Comparison of ENCODE assay signal across 10 mouse cellular contexts in the genomic region with DNA sequence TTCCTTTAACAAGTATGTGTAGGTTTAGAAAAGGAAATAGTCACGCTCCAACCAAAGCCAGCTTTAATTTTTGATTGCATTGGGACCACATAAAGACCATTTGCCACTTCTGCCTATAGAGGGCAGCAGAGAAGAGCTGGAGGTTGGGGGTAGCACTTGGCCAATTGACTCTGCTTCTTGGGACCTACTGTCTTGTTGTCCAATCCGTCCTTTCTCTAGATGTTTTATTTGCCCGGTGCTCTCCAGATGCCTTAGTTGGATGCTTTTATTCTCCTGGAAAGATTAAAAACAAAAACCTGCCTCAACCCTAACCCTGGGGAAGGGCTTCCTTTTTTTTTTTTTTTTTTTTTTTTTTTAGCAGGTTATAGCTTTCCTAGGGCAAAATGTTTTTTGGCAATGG. TPM values are rescaled to one million over a fixed set of nuclear protein-coding genes. Genes with fewer than 3 reads are reported as not detected.
A peak's percentile ranks its signal among the peaks of the same experiment; 100 is the strongest.
DNase-seq lines count a peak whose midpoint lies in the region; ATAC-seq and TF ChIP-seq lines count a peak whose summit lies in the region.
"Had no signal": no experiment of that assay in that cellular context is flagged by ENCODE, and none has a peak within 500 bp of the region (broad histone marks: within the 10 kb centered on the region; RNA-seq: fewer than 3 reads in every experiment).

No protein-coding gene starts in this region.

- ATAC-seq in lung, embryonic 14.5 days (ENCODE audit: insufficient read depth) = no peak

- H3K36me3 ChIP-seq in lung, embryonic 14.5 days (ENCODE audit: insufficient read depth) = no peaks in the 10 kb centered on the region
- H3K36me3 ChIP-seq: embryonic facial prominence, embryonic 15.5 days had no signal

- no peak overlapping the region for H3K4me3 ChIP-seq in lung, embryonic 14.5 days (ENCODE audit: low read depth, low read length)
- H3K4me3 ChIP-seq: embryonic facial prominence, embryonic 15.5 days had no signal

- no peak overlapping the region for H3K4me2 ChIP-seq in lung, embryonic 14.5 days
- H3K4me2 ChIP-seq: embryonic facial prominence, embryonic 15.5 days had no signal

- no peaks in the 10 kb centered on the region for H3K27me3 ChIP-seq in lung, embryonic 14.5 days (ENCODE audit: insufficient read depth, low read length)
- H3K27me3 ChIP-seq: embryonic facial prominence, embryonic 15.5 days had no signal

- H3K27ac ChIP-seq in lung, embryonic 14.5 days (ENCODE audit: low read depth) = no peak overlapping the region
- H3K27ac ChIP-seq: embryonic facial prominence, embryonic 15.5 days had no signal

- intact Hi-C loops in heart, postnatal 10 days (cut with DNase I) = no loop called here
- intact Hi-C loops in heart, postnatal 25 days (cut with DNase I) = no loop called here

- no peaks in the 10 kb centered on the region for H3K9me3 ChIP-seq in lung, embryonic 14.5 days (ENCODE audit: low read depth, low read length)
- H3K9me3 ChIP-seq: embryonic facial prominence, embryonic 15.5 days had no signal

- H3K4me1 ChIP-seq in lung, embryonic 14.5 days (ENCODE audit: insufficient read depth) = no peaks in the 10 kb centered on the region
- H3K4me1 ChIP-seq: embryonic facial prominence, embryonic 15.5 days had no signal

- H3K9ac ChIP-seq in lung, embryonic 14.5 days = no peak overlapping the region
- H3K9ac ChIP-seq: embryonic facial prominence, embryonic 15.5 days had no signal

- WGBS in lung, embryonic 14.5 days = 65% methylated on average over 3 of the region's 3 CpGs

- DNase-seq in heart, postnatal 10 days = peak; percentile 17 to 32
- DNase-seq in heart, postnatal 25 days (ENCODE audit: low spot score) = no peak
- DNase-seq in CD8-positive naive resting alpha-beta T cell, adult 2 months (ENCODE audit: low read depth in 2 of 2, low spot score in 2 of 2) = peak; percentile 47 to 64
- DNase-seq in adrenal gland, adult 2 months = peak; percentile 52
- DNase-seq in lung, embryonic 14.5 days = peak; percentile 32
- no peak for DNase-seq in frontal cortex, postnatal 14 days (ENCODE audit: low spot score in 2 of 2)
- DNase-seq in MN1 (ENCODE audit: low spot score) = no peak
- no peak for DNase-seq in frontal cortex, postnatal 10 days (ENCODE audit: low spot score in 2 of 2)

- peak; percentile 42; the same call in 1 of the 2 replicates for TF ChIP-seq CTCF in lung, embryonic 14.5 days (IDR thresholded peaks at IDR 0.05; ENCODE audit: low read depth)

RNA-seq across cellular contexts. Expression of a gene that starts 11.7 kb away (rescaled TPM):
- 10 to 100 TPM; 22.5 to 25.3 TPM for total RNA-seq in heart, postnatal 10 days (2021)
- total RNA-seq in heart, postnatal 25 days (2021) = 10 to 100 TPM; 16.5 to 18.8 TPM
- 10 to 100 TPM; 22.0 to 28.5 TPM for total RNA-seq in adrenal gland, adult 2 months (2021)
- polyA plus RNA-seq in adrenal gland, adult 2 months (2012; rRNA removed) = 9.3 TPM in 2 replicates
- polyA plus RNA-seq in lung, embryonic 14.5 days (2014; fragmentation: Nextera tagmentation; extraction: Ambion mirVana) = 15.2 and 18.3 TPM in 2 replicates

RNA-seq across cellular contexts. Expression of a gene that starts 43.6 kb away (rescaled TPM):
- 1 to 10 TPM; 5.4 to 6.1 TPM for total RNA-seq in heart, postnatal 10 days (2021)
- 1 to 10 TPM; 4.2 to 4.6 TPM for total RNA-seq in heart, postnatal 25 days (2021)
- 1 to 10 TPM; 7.3 to 7.4 TPM for total RNA-seq in adrenal gland, adult 2 months (2021)
- polyA plus RNA-seq in adrenal gland, adult 2 months (2012; rRNA removed) = 35.4 and 36.4 TPM in 2 replicates
- 4.7 and 5.5 TPM in 2 replicates for polyA plus RNA-seq in lung, embryonic 14.5 days (2014; fragmentation: Nextera tagmentation; extraction: Ambion mirVana)

RNA-seq across cellular contexts. Expression of a gene that starts 56.9 kb away (rescaled TPM):
- total RNA-seq in heart, postnatal 10 days (2021) = under 1 TPM in 1 of 2 experiments, not detected in 1; 0.26 TPM
- under 1 TPM in 1 of 2 experiments, not detected in 1; 0.62 TPM for total RNA-seq in heart, postnatal 25 days (2021)
- total RNA-seq in adrenal gland, adult 2 months (2021) = under 1 TPM; 0.38 to 0.69 TPM
- 0.82 and 1.4 TPM in 2 replicates for polyA plus RNA-seq in adrenal gland, adult 2 months (2012; rRNA removed)
- polyA plus RNA-seq in lung, embryonic 14.5 days (2014; fragmentation: Nextera tagmentation; extraction: Ambion mirVana) = 0.41 TPM in 1 of 2 replicates, not detected in the other
- polyA plus RNA-seq: limb, embryonic 11.5 days had no signal

Comparison
In these comparisons a context has a peak if more than half of its experiments do, and no peak if none do; other contexts are left out.
1. DNase-seq: peak in heart, postnatal 10 days (2 of 2), CD8-positive naive resting alpha-beta T cell, adult 2 months (2 of 2), adrenal gland, adult 2 months (single experiment) and lung, embryonic 14.5 days (single experiment); none in heart, postnatal 25 days (single experiment), frontal cortex, postnatal 14 days (0 of 2), MN1 (single experiment) and frontal cortex, postnatal 10 days (0 of 2).